Mouse (Mus musculus) E14TG2a.4 (cell line): ENCODE results near the gene Agbl4.

Source experiments
- CTCF ChIP-seq: conservative IDR thresholded peaks from 2 replicates; pipeline ENCODE4 v1.5.1; 2014; ENCODE audit warnings: low read length
- NANOG ChIP-seq: IDR thresholded peaks from 2 replicates; pipeline ENCODE4 v1.6.1; 2014; ENCODE audit warnings: borderline replicate concordance, low read length, mixed read lengths

DNA sequence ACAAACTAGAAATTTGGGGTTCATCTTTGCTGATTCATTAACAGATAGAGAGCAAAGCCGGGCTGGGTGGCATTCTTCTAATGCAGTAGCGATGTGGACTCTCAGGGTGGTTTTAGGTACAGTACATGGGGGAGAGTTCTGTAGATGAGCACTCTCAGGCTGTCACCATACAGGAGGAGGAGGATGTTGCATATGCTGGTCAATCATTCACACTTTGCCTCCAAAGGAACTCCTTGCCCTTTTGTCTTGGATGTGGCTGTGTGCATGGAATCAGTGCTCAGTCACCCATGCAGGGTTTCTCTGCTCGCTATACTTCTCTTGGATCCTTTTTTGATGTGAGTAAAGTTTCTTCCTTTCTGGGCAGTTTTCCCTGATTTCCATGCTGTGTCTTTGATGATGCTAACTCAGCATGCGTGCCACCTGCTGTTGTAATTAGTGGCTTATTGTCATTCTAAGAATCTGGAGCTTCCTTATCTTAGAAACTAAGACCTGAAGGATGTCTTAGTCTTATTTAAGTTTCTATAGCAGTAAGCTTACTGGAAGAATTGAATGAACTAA, 200.3 kb downstream of the Agbl4 start:
- TF ChIP-seq CTCF: no peak
- TF ChIP-seq NANOG: peak; percentile 57; the same call in 1 of the 2 replicates
